Mouse (Mus musculus) thymus, adult 2 months (tissue): ENCODE results near the gene Hoxa7. TPM values are rescaled to one million over a fixed set of nuclear protein-coding genes. Genes with fewer than 3 reads are reported as not detected.

Experiments used
- DNase-seq: peaks from one replicate; pipeline ENCODE4 v3.0.0; 2021
- H3K27ac ChIP-seq: fragments of 200-500 bp; 2 replicates; pipeline ENCODE4 v1.5.1; 2012; ENCODE audit warnings: low read length, control low read depth; ENCODE audit not compliant: control insufficient read depth, insufficient read depth
- H3K27me3 ChIP-seq: fragments of 200-500 bp; 2 replicates; pipeline ENCODE4 v1.6.1; 2012; ENCODE audit warnings: mild to moderate bottlenecking, low read length, moderate library complexity, mixed read lengths; ENCODE audit not compliant: control insufficient read depth, insufficient read depth
- H3K36me3 ChIP-seq: fragments of 200-500 bp; 2 replicates; pipeline ENCODE4 v1.6.1; 2012; ENCODE audit warnings: mild to moderate bottlenecking, low read length, moderate library complexity; ENCODE audit not compliant: control insufficient read depth, insufficient read depth
- H3K4me1 ChIP-seq: fragments of 200-500 bp; replicated peaks from 2 replicates; pipeline ENCODE4 v1.6.1; 2012; ENCODE audit warnings: low read length; ENCODE audit not compliant: control insufficient read depth, insufficient read depth
- H3K4me3 ChIP-seq: fragments of 200-500 bp; 2 replicates; pipeline ENCODE4 v1.5.1; 2012; ENCODE audit warnings: mild to moderate bottlenecking, low read length, control low read depth, moderate library complexity; ENCODE audit not compliant: control insufficient read depth, insufficient read depth
- CTCF ChIP-seq: fragments of 200-500 bp; IDR thresholded peaks from 2 replicates; pipeline ENCODE4 v1.5.1; 2012; ENCODE audit warnings: mild to moderate bottlenecking, control low read depth, low read length, moderate library complexity, borderline replicate concordance; ENCODE audit not compliant: control insufficient read depth, poor library complexity, insufficient read depth; ENCODE audit errors: extremely low read depth
- POLR2A ChIP-seq: fragments of 200-500 bp; IDR thresholded peaks from 2 replicates; pipeline ENCODE4 v1.6.1; 2012; ENCODE audit warnings: mild to moderate bottlenecking, low read length, control low read depth, moderate library complexity; ENCODE audit not compliant: control insufficient read depth, poor library complexity, insufficient read depth; ENCODE audit errors: extremely low read depth
- WGBS: fragments of 180-500 bp; shearing (Covaris S2); methylation state at CpG from one replicate; pipeline ENCODE4 v1.1.7; 2018; 5-methylcytosine and 5-hydroxymethylcytosine counted together
- polyA plus RNA-seq: library from polyadenylated mRNA; depleted of rRNA; stranded (reverse); fragments of >200 nt; gene quantifications from 2 replicates; pipeline ENCODE4 v1.2.3, GENCODE M21; 2012

Hoxa7 gene
- polyA plus RNA-seq, 1 experiment: 2.5 TPM

- TF ChIP-seq POLR2A (no peak), CTCF (no peak)
- Histone ChIP-seq H3K27ac (no peak within 1 kb of the TSS; the same call in 1 of the 2 replicates), H3K36me3 (no peaks in the 10 kb centered on the region), H3K27me3 (no peaks in the 10 kb centered on the region), H3K4me1 (no peaks in the 10 kb centered on the region), H3K4me3 (no peak within 1 kb of the TSS)
- DNase-seq: no peak
- WGBS: 94% methylated on average over 36 of the region's 36 CpGs
These were observed 44.5 kb downstream of the Hoxa7 start, which contains the start of gene 5730596B20Rik for GRCm38 (mm10) chr6:52177061-52177735. TSS of gene 5730596B20Rik (plus strand) at chr6:52177498.

GRCm38 (mm10) chr6:52176391-52176790 lies 45.3 kb downstream of the Hoxa7 start:
- H3K4me3 ChIP-seq: no peak overlapping the region
- 80% methylated on average over 6 of the region's 6 CpGs for WGBS
- TF ChIP-seq POLR2A: no peak
- TF ChIP-seq CTCF: no peak
- H3K27ac ChIP-seq: no peak overlapping the region
- no peaks in the 10 kb centered on the region for H3K36me3 ChIP-seq
- no peak for DNase-seq
- no peaks in the 10 kb centered on the region for H3K27me3 ChIP-seq
- no peaks in the 10 kb centered on the region for H3K4me1 ChIP-seq

GRCm38 (mm10) chr6:52175864-52176263 lies 45.8 kb downstream of the Hoxa7 start:
- no peak for DNase-seq
- Histone ChIP-seq H3K36me3 (no peaks in the 10 kb centered on the region), H3K27me3 (no peaks in the 10 kb centered on the region), H3K27ac (no peak overlapping the region), H3K4me1 (no peaks in the 10 kb centered on the region), H3K4me3 (no peak overlapping the region)
- TF ChIP-seq CTCF (no peak), POLR2A (no peak)
- WGBS: 74% methylated on average over 35 of the region's 35 CpGs

GRCm38 (mm10) chr6:52174968-52175751 lies 46.5 kb downstream of the Hoxa7 start:
- no peak for DNase-seq
- TF ChIP-seq CTCF: no peak
- TF ChIP-seq POLR2A: no peak
- Histone ChIP-seq H3K4me3 (no peak overlapping the region), H3K36me3 (no peaks in the 10 kb centered on the region), H3K27me3 (no peaks in the 10 kb centered on the region), H3K4me1 (no peaks in the 10 kb centered on the region), H3K27ac (no peak overlapping the region)
- WGBS: 86% methylated on average over 41 of the region's 41 CpGs

GRCm38 (mm10) chr6:52173648-52174047 lies 48.0 kb downstream of the Hoxa7 start:
- TF ChIP-seq POLR2A (no peak), CTCF (no peak)
- no peaks in the 10 kb centered on the region for H3K27me3 ChIP-seq
- H3K4me1 ChIP-seq: no peaks in the 10 kb centered on the region
- DNase-seq: no peak
- H3K36me3 ChIP-seq: no peaks in the 10 kb centered on the region
- H3K27ac ChIP-seq: no peak overlapping the region
- WGBS: 89% methylated on average over 4 of the region's 4 CpGs
- no peak overlapping the region for H3K4me3 ChIP-seq

- Histone ChIP-seq H3K36me3 (no peaks in the 10 kb centered on the region), H3K4me1 (no peaks in the 10 kb centered on the region), H3K27me3 (0 out of 2 replicates have a peak, but pooled peaks cover 2% of the 10 kb centered on the region), H3K4me3 (no peak overlapping the region), H3K27ac (peak overlapping the region; percentile 45; the same call in 1 of the 2 replicates)
- TF ChIP-seq CTCF (no peak), POLR2A (no peak)
- WGBS: 90% methylated on average over 35 of the region's 35 CpGs
- no peak for DNase-seq
These were observed 49.2 kb downstream of the Hoxa7 start for GRCm38 (mm10) chr6:52172501-52172900.

DNA sequence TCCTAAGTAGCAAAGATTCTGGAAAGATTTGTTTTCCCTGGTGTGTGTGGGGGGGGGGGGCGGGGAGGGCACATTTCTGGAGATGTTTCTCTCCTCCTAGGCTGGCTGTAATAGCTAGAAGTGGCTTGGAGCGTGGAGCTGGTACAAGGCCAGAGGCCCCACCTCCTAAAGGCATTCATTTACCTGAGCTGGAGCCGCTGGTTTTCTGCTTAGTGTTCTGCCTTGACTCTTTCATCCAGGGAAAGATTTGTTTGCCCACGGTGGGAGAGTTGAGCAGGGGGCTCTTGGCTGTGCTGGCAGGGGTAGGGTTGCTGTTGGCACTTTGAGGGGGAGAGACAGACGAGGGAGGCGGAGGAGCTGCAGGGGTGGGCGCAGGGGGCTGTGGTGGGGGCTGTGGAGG lies 49.7 kb downstream of the Hoxa7 start:
- Histone ChIP-seq H3K4me1 (no peaks in the 10 kb centered on the region), H3K4me3 (no peak overlapping the region), H3K36me3 (no peaks in the 10 kb centered on the region), H3K27ac (no peak overlapping the region; the same call in 1 of the 2 replicates), H3K27me3 (0 out of 2 replicates have a peak, but pooled peaks cover 2% of the 10 kb centered on the region)
- WGBS: 98% methylated on average over 7 of the region's 7 CpGs
- no peak for TF ChIP-seq CTCF
- no peak for TF ChIP-seq POLR2A
- no peak for DNase-seq
